In genomic region chr6:103546314-103546713, GRCm38 (mm10) we compare ENCODE assay signal across 27 mouse cellular contexts.
"Had no signal": no experiment of that assay in that cellular context is flagged by ENCODE, and none has a peak within 500 bp of the region (broad histone marks: within the 10 kb centered on the region; RNA-seq: fewer than 3 reads in every experiment).

No protein-coding gene starts in this region.

- H3K27ac ChIP-seq: embryonic facial prominence, embryonic 10.5 days; embryonic facial prominence, embryonic 12.5 days; embryonic facial prominence, embryonic 13.5 days; embryonic facial prominence, embryonic 15.5 days; forebrain, embryonic 10.5 days; forebrain, embryonic 12.5 days; forebrain, embryonic 13.5 days; forebrain, embryonic 15.5 days; gastrocnemius, adult 2 months; heart, adult 2 months; heart, embryonic 10.5 days had no signal

- ATAC-seq: forebrain, embryonic 13.5 days; forebrain, embryonic 14.5 days; forebrain, embryonic 15.5 days; forebrain, embryonic 16.5 days; forebrain, postnatal 0 days had no signal

- H3K4me1 ChIP-seq: embryonic facial prominence, embryonic 10.5 days; embryonic facial prominence, embryonic 12.5 days; embryonic facial prominence, embryonic 13.5 days; embryonic facial prominence, embryonic 15.5 days; forebrain, embryonic 15.5 days; heart, embryonic 10.5 days had no signal

- H3K9ac ChIP-seq: embryonic facial prominence, embryonic 12.5 days; embryonic facial prominence, embryonic 13.5 days; embryonic facial prominence, embryonic 15.5 days; forebrain, embryonic 12.5 days; forebrain, embryonic 13.5 days; forebrain, embryonic 15.5 days; forebrain, postnatal 0 days had no signal

- H3K4me3 ChIP-seq: embryonic facial prominence, embryonic 10.5 days; embryonic facial prominence, embryonic 12.5 days; embryonic facial prominence, embryonic 13.5 days; embryonic facial prominence, embryonic 15.5 days; erythroblast, embryonic 14.5 days; forebrain, embryonic 10.5 days; forebrain, embryonic 12.5 days; forebrain, embryonic 13.5 days; forebrain, embryonic 15.5 days; gastrocnemius, adult 2 months; heart, adult 2 months; heart, embryonic 10.5 days had no signal

- H3K4me2 ChIP-seq: embryonic facial prominence, embryonic 12.5 days; embryonic facial prominence, embryonic 13.5 days; embryonic facial prominence, embryonic 15.5 days; forebrain, embryonic 12.5 days; forebrain, embryonic 13.5 days; forebrain, embryonic 15.5 days had no signal

- H3K27me3 ChIP-seq: embryonic facial prominence, embryonic 12.5 days; embryonic facial prominence, embryonic 13.5 days; embryonic facial prominence, embryonic 15.5 days; forebrain, embryonic 12.5 days; forebrain, embryonic 13.5 days; forebrain, embryonic 15.5 days had no signal

- DNase-seq: cerebellum, adult 8-10 months; cerebellum, adult 9-10 months; cerebellum, postnatal 10 days; cerebellum, postnatal 14 days; cerebellum, postnatal 25 days; cerebellum, postnatal 36 days; embryo, embryonic 11 days; forebrain, postnatal 0 days; gastrocnemius, adult 2 months; gastrocnemius, postnatal 10 days; gastrocnemius, postnatal 14 days; gastrocnemius, postnatal 25 days; gastrocnemius, postnatal 36 days; heart, adult 18-20 months; heart, adult 2 months had no signal

- H3K36me3 ChIP-seq: embryonic facial prominence, embryonic 10.5 days; embryonic facial prominence, embryonic 12.5 days; embryonic facial prominence, embryonic 13.5 days; embryonic facial prominence, embryonic 15.5 days; forebrain, embryonic 10.5 days; forebrain, embryonic 12.5 days; forebrain, embryonic 15.5 days; heart, embryonic 10.5 days had no signal

- H3K9me3 ChIP-seq: embryonic facial prominence, embryonic 10.5 days; embryonic facial prominence, embryonic 12.5 days; embryonic facial prominence, embryonic 13.5 days; embryonic facial prominence, embryonic 15.5 days; forebrain, embryonic 10.5 days; forebrain, embryonic 12.5 days; forebrain, embryonic 13.5 days; forebrain, embryonic 15.5 days; heart, embryonic 10.5 days had no signal
